Mouse (Mus musculus): ENCODE data around the gene Kcnip4. TPM values are rescaled to one million over a fixed set of nuclear protein-coding genes. Genes with fewer than 3 reads are reported as not detected.

The Kcnip4 gene
- not detected for polyA plus RNA-seq (2014; fragmentation: Illumina TruSeq; extraction: RNeasy Lipid Tissue Mini Kit (QIAGEN cat#74804); ENCODE audit: low read depth, low replicate concordance)

DNA sequence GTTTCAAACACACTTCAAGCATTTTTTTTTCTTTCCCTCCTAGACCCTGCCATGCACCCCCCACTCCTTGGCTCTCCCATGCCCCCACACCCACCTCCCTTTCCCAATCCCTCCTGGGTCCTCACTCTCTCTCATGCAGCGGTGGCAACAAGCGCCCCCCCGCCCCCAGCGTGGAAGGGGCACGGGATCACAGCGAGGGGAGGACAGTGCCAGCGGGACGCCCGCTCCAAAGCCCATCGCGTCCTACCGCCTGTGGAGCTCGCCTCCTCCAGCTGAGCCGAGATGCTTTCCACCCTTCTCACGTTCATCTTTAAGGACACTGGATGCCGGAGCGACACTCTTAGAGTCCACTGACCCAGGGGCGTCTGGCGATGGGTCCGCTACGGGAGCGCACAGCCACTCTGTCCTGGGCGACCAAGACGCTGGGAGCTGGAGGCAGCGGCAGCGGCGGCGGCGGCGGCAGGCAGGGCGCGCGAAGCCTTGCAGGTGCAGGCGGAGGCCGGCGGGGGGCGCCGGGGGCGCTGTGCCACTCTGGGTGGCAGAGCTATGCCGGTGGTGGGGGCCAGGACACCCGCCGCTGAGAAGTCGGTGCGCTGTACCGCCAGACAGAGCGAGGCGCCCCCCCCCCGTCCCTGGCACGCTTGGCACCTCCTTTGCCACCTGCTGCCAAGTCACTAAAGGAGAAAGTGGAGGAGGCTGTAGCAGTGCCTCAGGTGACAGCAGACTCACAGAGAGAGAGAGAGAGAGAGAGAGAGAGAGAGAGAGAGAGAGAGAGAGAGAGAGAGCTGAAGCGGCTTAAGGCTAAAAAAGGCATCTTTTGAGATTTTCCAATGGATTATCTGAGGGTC is at the start of gene Kcnip4:
TSS of gene Kcnip4 (minus strand) at position 514 of the 848 bp plus-strand sequence.

